Mouse (Mus musculus): Measurements from ENCODE around the gene Vipr1. TPM values are rescaled to one million over a fixed set of nuclear protein-coding genes. Genes with fewer than 3 reads are reported as not detected.
A peak's percentile ranks its signal among the peaks of the same experiment; 100 is the strongest.

Vipr1 gene
- total RNA-seq, 2 experiments from 2014 or later, result 22.1 to 35.8 TPM

DNA sequence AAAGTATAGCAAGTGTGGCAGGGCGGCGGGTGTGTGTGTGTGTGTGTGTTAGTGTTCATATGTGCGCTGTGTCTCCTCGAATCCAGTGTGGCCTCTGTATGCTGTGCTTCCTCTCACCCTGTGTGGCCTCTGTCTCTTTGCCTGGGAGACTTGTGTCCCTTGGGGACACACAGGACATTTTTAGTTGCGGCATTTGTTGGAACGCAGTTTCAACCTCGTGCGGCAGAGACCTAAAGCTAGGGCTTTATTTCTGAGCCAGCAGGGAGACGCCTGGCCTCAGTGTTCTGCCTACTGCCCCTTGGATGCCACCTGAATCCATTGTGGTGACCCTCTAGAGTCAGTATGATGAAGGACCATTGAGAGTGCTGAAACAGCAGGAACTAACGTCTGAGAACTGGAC is 9.6 kb upstream of the Vipr1 start:
- DNase-seq (ENCODE audit: low spot score in 2 of 2), result no peak

DNA sequence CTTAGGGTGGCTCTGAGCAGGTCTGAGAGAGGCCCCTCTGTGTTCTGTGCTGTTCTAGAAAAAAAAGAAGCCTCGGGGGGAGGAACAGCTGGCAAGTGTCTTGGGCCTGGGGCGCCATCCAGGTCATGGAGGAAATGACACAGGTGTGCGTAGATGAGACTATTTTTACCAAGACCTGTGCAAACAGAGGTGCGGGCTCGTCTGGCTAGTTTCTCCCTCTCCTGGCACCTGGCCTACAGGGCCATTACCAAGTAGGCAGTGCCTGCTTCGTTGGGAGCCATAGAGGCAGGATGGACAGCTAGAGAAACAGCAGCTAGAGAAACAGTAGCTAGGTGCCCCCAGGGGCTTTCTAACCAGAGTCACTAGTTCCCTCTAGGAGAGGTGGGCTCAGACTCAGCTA is 9.2 kb upstream of the Vipr1 start:
- no peak for DNase-seq (ENCODE audit: low spot score in 2 of 2)

DNA sequence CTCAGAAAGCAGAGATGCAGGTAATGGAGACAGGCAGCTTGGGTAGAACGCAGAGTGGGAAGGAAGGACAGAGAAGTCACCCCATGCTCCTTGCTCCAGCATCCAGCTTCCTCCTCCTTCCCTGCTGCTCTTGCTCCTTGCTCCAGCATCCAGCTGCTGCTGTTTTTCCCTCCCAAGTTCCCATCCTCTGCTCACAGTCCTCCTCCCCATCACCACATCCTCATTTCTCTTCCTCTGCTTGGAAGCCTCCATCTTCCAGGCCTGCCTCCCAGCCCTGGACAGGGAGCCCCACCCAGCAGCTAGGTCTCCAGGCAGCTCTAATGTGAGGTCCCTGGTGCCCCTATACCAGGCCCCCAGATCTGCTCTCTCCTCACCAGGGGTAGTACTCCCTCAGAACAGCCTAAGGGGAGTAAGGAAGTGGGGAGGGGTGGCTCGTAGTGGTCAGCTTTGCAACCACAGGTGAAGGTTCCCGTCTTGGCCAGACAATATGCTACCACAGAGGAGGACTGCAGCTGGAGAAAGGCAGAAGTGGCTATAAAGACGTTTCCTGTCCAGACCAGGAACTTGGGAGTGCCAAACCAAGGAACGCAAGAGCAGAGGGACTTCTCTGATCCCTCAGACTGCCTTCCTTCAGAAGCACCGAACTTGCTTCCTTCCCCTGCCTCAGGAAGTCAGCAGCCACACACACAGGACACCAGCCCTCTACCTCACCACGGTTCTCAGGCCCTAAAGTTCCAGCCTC is 6.5 kb upstream of the Vipr1 start:
- no peak for DNase-seq (ENCODE audit: low spot score in 2 of 2)

DNA sequence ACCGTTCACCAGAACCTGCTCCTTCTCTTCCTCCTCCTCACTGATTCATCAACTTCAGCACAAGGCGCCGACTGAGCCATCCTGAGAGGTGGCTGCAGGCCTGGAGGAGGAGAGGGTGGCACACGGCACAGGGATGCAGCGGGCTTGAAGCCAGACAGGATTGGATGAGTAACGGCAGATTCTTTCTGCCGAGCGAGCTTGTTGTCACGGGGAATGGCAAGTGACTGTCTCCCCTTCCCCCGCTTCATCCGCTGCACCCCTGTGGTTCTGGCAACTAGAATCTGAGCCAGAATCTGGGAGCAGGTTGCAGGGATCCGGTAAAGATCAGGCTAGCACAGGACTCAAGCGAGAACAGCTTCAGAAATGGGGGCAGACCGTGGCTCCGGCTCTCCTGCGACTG is 2.7 kb upstream of the Vipr1 start:
- DNase-seq (ENCODE audit: low spot score in 2 of 2), result peak; percentile 86 to 88

DNA sequence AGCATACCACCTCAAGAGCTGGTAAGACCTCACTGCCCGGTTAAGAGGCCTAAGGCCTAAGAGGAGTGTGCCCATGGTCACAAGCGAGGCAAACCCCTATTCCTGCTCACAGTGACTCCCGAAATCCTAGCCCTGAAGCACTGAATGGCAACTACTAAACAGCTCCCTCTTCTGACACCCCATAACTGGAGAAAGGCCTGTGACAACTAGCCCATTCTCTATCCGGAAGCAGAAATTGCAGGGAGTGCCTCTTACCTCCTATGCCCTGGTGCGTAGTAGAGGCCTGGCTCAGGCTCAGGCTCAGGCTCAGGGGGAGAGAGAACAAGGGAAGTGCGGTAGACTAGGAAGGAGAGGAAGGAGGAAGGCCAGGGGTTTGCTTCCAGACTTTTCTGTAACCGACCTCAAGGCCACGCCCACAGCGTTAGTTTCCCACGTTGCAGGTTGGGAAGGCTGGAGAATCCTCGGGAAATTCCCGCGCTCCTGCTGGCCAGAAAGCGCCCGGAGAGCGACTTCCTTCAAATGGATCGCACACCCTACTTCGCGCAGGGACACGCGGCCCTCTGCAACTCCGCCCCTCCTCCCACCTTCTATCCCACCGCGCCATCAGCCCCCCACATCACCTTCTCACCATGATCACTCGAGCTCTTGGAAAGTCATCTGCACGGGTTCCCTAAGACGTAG is 1.1 kb upstream of the Vipr1 start:
- DNase-seq (ENCODE audit: low spot score in 2 of 2), result peak; percentile 41 to 53

DNA sequence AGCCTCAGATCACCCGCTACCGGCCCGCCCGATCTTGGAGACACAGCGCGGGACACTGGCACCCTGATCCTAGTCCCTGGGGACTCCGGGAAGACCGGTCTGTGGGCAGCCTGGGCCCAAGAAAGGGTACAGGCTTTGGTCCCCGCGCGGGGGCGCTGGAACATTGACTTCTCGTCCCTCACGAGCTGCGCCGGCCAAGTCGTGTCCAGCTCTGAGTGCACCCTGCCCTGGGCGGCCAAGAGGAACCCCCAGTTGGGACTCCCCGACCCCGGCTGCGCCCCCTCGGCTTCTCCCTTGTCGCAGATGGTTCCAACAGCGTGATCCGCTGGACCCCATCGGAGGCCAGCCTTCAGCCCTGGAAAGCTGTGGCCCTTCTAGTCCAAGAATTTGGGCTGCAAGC is 515 bp upstream of the Vipr1 start, which contains the start of gene Lyzl4:
Gene Lyzl4, minus strand, starts transcription at position 96 of the 400 bp plus-strand sequence.
- peak; percentile 78 to 83 for DNase-seq (ENCODE audit: low spot score in 2 of 2)

DNA sequence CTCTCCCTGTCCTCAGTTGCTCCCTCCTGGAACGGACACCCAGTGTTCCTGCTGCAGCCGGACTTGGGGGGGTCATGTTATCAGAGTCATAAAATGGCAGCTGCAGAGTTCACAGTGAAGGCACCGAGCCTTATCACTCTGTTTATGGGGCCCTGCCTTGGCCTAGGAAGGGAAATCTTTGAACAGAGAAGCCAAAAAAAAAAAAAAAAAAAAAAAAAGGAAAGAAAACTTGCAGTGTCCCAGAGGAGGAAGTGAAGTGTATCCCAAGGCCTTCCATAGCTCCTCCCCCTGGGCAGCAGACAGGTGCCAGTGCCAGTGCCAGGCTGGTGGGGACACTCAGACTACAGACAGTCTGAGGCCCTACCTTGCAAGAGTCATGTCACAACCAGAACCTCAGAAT is 2.3 kb downstream of the Vipr1 start:
- no peak for DNase-seq (ENCODE audit: low spot score in 2 of 2)

DNA sequence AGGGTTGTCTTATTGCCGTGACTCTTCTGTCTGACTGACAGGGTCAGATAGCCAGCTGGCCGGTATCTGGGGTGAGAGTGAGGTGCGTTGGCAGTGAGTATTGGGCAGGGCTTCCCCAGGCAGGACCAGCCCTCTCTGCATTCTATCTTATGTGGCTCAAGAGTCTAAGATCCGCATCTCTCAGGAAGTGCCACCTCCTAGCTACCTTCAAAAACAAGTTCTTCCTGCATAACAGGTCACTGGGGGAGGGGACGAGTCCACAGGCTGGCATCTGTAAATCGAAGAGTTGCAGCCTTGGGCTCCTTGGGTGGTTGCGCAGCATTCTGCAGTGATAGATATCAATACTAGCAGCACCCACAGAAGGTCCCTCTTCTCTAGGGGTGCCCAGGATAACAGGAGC is 4.5 kb downstream of the Vipr1 start:
- no peak for DNase-seq (ENCODE audit: low spot score in 2 of 2)

DNA sequence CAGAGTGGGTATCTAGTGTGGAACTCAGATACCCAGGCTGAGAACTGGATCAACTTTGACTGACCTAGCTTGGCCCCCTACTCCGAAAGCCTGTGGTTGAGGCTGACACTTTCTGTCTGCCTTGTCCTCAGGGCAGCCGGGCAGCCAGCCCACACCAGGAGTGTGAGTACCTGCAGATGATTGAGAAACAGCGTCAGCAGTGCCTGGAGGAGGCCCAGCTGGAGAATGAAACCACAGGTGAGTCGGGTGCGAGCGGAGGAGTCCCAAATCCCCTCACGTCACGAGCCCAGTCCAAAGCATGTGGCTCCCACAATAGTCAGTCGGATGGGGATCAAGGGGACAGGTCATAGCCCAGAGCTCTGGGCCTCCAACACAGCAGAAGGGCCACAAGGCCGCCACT is 11.2 kb downstream of the Vipr1 start:
- no peak for DNase-seq (ENCODE audit: low spot score in 2 of 2)

DNA sequence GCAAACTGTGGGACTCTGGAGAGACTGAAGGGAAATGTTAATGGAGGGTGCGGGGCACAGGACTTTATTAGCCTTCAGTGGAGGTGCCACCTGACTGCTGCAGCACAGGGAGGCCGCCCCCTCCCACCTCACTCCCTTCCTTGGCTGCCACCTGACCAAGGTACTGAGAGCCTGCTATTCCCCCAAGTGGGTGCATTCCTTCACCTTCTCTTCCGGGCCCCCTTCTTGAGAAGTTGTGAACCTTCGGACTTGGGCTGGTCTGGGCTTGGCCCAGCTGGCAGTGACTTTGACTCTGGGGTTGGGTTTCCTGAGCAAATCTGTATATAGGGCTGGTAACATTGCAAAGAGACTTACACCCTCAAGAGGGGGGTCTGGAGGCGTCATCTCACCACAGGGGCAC is 13.8 kb downstream of the Vipr1 start:
- no peak for DNase-seq (ENCODE audit: low spot score in 2 of 2)

DNA sequence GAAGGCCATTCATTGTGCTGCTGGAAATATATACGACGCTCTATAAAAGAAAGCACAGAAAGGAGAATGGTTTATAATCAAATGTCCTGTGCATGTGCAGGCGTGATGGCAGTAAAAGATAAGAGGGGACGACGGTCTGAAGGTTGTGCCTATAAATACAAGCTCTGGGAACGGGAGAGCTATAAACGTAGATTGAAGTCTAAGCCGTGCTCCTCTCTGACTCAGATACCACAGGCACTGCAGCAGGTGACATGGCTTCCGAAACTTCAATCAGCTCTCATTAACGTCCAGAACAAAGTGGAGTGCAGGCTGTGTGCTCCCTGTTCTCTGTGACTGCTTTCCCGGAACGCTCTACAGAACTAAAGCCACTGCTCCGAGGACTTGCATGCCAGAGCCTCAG is 14.6 kb downstream of the Vipr1 start:
- no peak for DNase-seq (ENCODE audit: low spot score in 2 of 2)

DNA sequence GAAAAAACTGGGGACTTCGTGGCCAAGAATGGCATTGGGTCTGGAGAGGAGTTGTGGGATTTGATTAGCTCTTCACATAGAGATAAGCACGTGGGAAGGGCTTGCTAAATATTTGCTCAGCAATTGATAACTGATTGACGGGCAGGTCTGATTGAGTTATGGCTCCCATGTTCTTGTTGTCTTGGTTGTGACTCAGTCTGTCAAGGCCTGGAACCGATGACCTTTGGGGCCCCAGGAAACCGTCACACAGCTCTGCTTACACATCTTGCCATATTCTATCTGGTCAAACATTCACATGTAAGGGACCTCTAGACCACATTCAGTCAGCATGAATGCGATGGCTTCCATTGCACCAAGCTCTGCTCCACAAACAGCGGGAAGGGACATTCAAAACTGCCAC is 15.7 kb downstream of the Vipr1 start:
- no peak for DNase-seq (ENCODE audit: low spot score in 2 of 2)

DNA sequence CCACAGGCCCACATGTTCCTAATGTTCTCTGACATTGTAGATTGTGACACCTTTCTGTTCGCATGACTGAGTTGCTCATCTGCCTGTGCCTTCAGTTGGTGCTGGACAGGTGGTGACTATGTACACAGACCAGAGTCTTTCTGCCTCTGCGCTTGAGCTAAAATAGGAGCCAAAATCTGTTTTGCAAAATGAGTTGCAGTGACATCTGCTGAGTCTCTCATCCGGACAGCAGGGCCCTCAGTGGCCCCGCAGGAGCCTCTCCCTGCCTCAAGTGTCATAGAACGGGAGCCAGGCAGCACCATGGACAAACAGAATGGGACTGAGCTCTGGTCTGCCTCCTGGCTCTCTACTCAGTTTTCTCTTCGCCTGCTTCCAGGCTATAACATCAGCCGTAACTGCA is 17.3 kb downstream of the Vipr1 start:
- no peak for DNase-seq (ENCODE audit: low spot score in 2 of 2)

DNA sequence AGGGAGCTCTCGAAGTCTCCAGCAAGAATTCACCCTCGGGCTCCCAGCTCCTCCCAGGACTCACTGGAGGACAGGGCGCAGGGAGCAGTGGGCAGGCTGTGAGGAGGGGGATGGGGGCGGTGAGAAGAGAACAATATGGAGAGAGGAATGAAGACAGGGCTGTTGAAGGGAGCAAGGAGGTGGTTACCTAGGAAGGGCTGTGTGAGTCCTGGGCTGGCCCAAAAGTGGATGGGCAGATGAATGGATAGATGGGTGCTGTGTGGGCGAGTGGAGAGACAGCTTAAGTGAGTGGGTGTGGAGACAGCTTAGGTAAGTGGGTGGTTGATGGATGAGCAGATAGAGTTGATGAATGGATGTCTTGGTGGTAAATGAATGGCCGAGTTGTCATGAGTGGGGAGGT is 21.0 kb downstream of the Vipr1 start:
- DNase-seq (ENCODE audit: low spot score in 2 of 2), result peak; percentile 38 to 55

DNA sequence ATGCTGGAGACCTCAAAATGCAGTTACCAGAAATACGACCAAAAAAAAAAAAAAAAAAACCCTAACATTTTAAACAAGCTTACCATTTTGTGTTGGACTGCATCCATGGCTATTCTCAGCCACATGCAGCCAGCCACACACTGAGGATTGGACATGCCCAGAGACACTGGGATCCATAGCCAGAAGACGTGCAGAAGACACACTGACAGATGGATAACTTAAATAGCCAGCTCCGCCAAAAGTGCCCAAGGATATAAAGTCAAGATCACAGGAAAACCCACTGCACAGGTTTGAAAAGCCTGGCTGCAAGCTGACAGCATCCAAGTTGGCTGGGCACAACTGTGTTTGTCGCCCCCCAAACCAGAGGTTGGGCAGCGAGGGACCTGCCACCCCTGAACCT is 21.6 kb downstream of the Vipr1 start:
- DNase-seq (ENCODE audit: low spot score in 2 of 2), result peak; percentile 45 to 66

DNA sequence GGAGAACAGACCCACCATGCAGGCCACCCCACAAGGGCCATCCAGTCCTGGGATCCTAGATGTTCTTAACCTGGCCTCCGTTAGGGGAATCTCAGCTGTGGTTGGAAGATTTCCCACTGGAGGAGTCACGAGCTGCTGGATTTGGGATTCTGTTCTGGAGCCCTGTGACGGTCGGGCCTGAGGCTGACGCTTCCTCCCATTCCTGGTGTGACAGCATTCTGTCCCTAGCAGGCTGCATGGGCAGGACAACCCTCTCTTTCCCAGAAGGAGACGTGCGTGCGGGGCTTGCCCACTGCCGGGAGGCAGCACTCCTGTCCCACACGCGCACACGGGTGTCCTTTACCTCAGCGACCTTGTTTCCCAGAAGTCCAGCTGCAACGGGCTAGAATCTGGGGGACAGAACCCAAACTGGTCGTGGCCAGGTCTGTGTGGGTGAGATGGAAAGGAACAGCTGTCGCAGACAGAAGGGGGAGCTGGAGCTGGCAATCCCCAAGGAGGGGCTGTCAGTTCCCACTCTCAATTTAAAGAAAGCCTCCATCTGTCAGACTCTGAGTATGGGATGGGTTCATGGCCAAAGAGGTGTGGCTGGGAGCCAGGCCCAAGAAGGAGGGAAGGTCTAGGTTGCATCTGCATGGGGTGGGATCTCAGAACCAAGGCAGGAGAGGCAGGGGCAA is 24.6 kb downstream of the Vipr1 start:
- DNase-seq (ENCODE audit: low spot score in 2 of 2), result peak; percentile 57 to 72

DNA sequence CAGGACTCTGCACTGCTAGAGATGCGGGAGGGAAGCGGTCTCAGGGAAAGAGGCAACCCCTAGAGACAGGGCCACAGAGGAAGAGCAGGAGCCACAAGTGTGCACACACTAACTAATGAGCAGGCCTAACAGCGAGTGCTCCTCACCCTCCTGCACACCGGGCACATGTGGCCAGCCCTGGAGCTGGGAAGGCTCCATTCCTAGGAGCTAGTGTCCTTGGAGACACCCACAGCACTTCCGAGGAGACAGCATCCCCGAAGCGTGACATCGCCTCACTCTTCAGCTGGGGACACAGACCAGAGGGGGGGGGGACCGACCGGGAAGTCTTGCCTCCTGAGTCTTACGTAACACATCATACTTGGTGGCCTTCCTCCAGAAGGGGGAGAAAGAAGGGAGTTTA is 25.3 kb downstream of the Vipr1 start:
- DNase-seq (ENCODE audit: low spot score in 2 of 2), result peak in 1 of 2 experiments; percentile 48

DNA sequence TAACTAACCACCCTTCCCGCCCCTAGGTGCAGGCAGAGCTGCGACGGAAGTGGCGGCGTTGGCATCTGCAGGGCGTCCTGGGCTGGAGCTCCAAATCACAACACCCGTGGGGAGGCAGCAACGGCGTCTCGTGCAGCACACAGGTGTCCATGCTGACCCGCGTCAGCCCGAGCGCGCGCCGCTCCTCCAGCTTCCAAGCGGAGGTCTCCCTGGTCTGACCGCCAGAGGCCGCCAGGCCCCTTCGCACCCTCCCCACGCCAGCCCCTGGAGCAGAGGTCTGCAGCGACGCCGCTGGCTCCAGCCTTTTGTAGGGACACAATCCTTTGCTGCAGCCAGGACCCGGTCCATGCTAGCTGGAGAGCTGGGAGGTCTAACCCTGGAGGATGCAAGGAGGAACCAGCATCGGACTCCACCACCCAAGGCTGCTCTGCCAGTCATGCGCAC is 26.9 kb downstream of the Vipr1 start:
- DNase-seq (ENCODE audit: low spot score in 2 of 2), result peak in 1 of 2 experiments; percentile 38

DNA sequence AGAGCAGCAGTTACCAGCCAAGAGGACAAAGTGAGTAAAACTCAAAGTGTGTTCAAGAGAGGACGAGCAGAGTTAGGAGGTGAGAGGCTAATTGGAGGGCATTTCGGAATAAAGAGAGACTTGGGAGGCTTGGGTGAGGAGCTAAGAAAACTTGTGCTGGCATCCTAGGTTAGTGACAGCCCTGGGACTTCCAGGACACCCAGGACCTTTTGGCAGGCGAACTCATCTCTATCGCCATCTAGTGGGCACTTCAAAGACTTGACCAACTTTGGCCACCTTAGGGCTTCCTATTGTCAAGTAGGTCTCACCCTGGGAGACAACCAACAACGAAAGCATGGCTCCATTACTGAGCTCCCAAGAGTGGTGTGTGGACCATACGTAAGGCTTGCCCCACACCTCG is 28.8 kb downstream of the Vipr1 start:
- no peak for DNase-seq (ENCODE audit: low spot score in 2 of 2)

DNA sequence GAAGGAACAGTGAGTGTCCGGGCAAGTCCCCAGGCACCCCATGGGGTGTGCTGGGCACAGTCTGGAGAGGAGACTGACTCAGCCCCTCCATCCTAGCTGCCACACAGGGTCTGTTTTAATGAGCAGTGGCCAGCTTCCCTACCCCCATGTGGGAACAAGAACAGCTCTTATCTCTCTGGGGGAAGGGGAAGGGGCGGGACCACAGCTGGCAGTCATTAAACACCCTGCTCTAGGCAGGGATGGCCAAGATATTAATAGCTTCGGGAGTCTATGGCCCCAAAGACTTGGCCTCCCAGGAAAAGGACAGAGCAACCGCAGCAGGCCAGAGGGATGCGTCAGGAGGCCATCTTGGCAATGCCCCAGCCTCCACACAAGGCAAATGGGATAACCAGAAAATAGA is 29.8 kb downstream of the Vipr1 start:
- DNase-seq (ENCODE audit: low spot score in 2 of 2), result no peak

DNA sequence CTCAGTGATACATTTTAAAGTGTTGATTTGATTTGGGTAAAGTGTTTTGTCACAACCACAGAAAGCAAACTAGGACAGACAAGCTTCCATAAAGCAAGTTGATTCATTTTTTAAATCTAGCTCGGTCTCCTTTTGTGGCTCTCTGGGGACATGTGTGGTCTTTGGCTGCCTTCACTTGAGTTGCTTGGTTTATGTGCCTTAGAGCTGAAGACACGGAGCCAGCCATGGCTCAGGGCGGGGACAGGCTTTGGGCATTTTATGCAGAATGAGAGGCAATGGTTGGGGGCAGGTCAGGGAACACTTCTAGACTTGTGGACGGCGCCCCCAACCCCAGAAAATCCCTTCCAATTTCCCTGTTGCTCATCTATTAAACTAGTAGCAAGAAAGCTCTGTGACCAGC is 31.2 kb downstream of the Vipr1 start:
- DNase-seq (ENCODE audit: low spot score in 2 of 2), result no peak

DNA sequence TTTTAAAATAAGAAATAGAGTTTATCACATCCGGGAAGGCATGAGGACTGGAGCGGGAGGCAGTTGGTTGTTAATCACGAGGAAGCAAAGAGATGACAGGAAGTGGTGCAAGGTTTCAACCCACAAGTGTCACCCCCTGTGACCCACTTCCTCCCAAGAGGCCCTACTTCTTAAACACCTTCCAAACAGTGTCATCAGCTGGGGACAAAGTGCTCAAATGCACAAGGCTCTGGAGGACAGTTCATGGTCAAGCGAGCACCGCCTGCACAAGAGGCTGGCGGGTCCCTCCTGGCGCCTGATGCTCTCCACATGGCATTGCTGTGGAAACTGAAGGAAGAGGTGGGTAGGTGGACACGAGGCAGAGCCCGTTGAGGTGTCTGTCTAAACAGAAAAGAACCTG is 32.5 kb downstream of the Vipr1 start:
- DNase-seq (ENCODE audit: low spot score in 2 of 2), result no peak
